Mouse (Mus musculus) small intestine, adult 2 months (tissue): ENCODE data around the gene Xylb.

Experiments used
- CTCF ChIP-seq: fragments of 200-500 bp; IDR thresholded peaks from 2 replicates; pipeline ENCODE4 v1.5.1; 2012; ENCODE audit warnings: low read depth, mild to moderate bottlenecking, control low read depth, inconsistent platforms, low read length, moderate library complexity, mixed read lengths; ENCODE audit not compliant: insufficient replicate concordance, insufficient read length; ENCODE audit errors: extremely low read depth
- POLR2A ChIP-seq: fragments of 200-500 bp; IDR thresholded peaks from 2 replicates; pipeline ENCODE4 v1.6.1; 2012; ENCODE audit warnings: low read depth, mild to moderate bottlenecking, control low read depth, inconsistent platforms, low read length, moderate library complexity

DNA sequence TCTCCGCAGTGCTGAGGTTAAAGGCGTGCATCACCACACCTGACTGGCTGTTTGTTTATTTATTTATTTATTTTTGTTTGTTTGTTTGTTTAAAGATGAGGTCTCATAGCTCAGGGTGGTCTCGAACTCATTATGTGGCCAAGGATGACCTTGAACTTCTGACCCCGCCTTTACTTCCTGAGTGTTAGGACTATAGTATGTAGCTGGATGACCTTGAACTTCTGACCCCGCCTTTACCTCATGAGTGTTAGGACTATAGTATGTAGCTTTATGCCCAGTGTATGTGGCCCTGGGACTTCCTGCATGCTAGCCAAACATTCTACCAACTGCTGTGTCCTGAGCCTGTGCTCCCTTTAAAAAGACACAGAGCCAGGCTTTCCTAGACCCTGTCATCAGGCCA, 4.2 kb downstream of the Xylb start:
- no peak for TF ChIP-seq POLR2A
- no peak for TF ChIP-seq CTCF
